Mouse (Mus musculus): ENCODE data around the gene Nr0b2.

DNA sequence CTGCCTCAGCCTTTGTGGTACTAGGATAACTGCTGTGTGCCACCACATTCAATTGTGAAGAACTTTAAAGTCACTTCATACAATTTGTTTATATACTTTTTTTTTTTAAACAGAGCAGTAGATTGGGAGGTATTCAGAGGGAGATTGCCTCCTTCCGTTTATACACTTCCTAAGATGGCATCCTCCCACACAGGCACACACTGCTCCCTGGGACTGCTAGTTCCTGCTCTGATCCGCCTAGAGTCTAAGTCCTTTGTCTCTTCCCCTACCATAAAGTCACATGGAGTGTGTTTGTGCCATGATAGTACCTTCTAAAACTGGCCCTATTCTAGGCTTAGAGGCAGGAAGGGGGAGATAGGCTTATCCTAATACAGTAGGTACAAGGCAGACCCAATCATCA lies 31.7 kb upstream of the Nr0b2 start:
- TF ChIP-seq CTCF (IDR thresholded peaks at IDR 0.05; ENCODE audit: borderline replicate concordance, insufficient read depth, low read depth, low read length) (no peak), POLR2A (IDR thresholded peaks at IDR 0.05; ENCODE audit: borderline replicate concordance, insufficient read depth, low read length) (no peak)

Data from cerebellum, adult 2 months (tissue).